Mouse (Mus musculus) neutrophil, adult 5-6 weeks (primary cell): Measurements from ENCODE around the gene Gm3409. TPM values are rescaled to one million over a fixed set of nuclear protein-coding genes. Genes with fewer than 3 reads are reported as not detected.

ENCODE experiments used
- total RNA-seq: library from RNA; stranded (forward); fragments of 200-1000 nt; gene quantifications from 2 replicates; pipeline ENCODE4 v1.2.3, GENCODE M21; 2017

The Gm3409 gene
- total RNA-seq, 1 experiment from 2014 or later = not detected

Other genes starting within 250 kb of the Gm3409 start
- not detected in 2 replicates for gene Wasf3, start 152.7 kb upstream of the Gm3409 start, total RNA-seq
- gene Gm6408, start 55.7 kb upstream of the Gm3409 start, total RNA-seq = not detected in 2 replicates
- gene Gm6370, start 46.3 kb upstream of the Gm3409 start, total RNA-seq = not detected in 2 replicates
- not detected in 2 replicates for gene 4930449I24Rik, start 35.2 kb upstream of the Gm3409 start, total RNA-seq
- not detected in 2 replicates for gene Gm3402, start 23.5 kb upstream of the Gm3409 start, total RNA-seq
- not detected in 2 replicates for gene Gm3404, start 11.8 kb upstream of the Gm3409 start, total RNA-seq
- not detected in 2 replicates for gene Gm3415, start 18.5 kb downstream of the Gm3409 start, total RNA-seq
- gene Gpr12, start 47.6 kb downstream of the Gm3409 start, total RNA-seq = not detected in 2 replicates